Mouse (Mus musculus): ENCODE data around the gene Agpat3. TPM values are rescaled to one million over a fixed set of nuclear protein-coding genes. Genes with fewer than 3 reads are reported as not detected.

The Agpat3 gene
- total and polyA plus RNA-seq, 3 experiments, result 0.07 TPM; not detected in 2

DNA sequence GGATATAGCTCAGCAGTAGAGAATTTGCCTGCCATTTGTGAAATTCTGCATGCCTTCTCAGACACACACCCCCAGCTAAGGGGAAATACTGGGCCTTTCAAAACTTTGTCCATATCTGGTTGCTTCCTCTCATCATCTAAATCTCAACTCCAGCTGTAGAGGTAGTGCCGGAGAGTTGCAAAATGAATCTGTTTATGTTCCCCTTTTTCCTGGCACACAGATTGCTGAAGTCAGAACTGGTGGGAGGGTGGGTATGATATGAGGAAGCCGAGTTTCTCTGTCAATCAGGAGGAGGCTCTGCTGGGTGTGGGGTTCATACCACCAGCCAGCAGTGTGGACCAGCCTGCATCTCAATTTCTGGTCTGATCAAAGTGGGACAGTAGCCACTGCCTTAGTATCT, 11.8 kb upstream of the Agpat3 start:
- Histone ChIP-seq H3K4me3 (ENCODE audit: control insufficient read depth in 1 of 2, insufficient read depth in 1 of 2, low read depth in 2 of 2, low read length in 2 of 2) (no peak overlapping the region), H3K9ac (ENCODE audit: control insufficient read depth, low read depth, low read length, poor library complexity, severe bottlenecking) (no peak overlapping the region), H3K79me2 (ENCODE audit: control insufficient read depth, insufficient read depth, low read length, poor library complexity) (no peaks in the 10 kb centered on the region), H3K9me3 (replicated peaks; ENCODE audit: insufficient read depth, low read length) (no peaks in the 10 kb centered on the region), H3K36me3 (ENCODE audit: control insufficient read depth in 1 of 2, insufficient read depth in 2 of 2, low read length in 2 of 2) (peaks cover 0 to 15% of the 10 kb centered on the region in 2 experiments; a peak in 2 of 4 replicates), H3K4me1 (ENCODE audit: control insufficient read depth in 1 of 2, insufficient read depth in 2 of 2, low read length in 2 of 2) (peaks cover 10 to 22% of the 10 kb centered on the region in 2 experiments), H3K27ac (ENCODE audit: control insufficient read depth, low read depth, low read length) (no peak overlapping the region), H3K27me3 (ENCODE audit: control insufficient read depth in 1 of 2, insufficient read depth in 2 of 2, low read length in 2 of 2) (peaks cover 3 to 11% of the 10 kb centered on the region in 2 experiments; a peak in 3 of 4 replicates)
- peak; percentile 85 for DNase-seq (ENCODE audit: low read depth, low spot score)
- TF ChIP-seq NELFE (IDR thresholded peaks at IDR 0.05; ENCODE audit: low read depth, low read length), result no peak
- TF ChIP-seq MAZ (IDR thresholded peaks at IDR 0.05; ENCODE audit: low read depth, low read length), result 0 out of 2 replicates have a peak, but pooled peaks have one; percentile 66
- peak; percentile 70; the same call in 1 of the 2 replicates for TF ChIP-seq BHLHE40 (IDR thresholded peaks at IDR 0.05; ENCODE audit: borderline replicate concordance, low read depth, low read length)
- no peak for TF ChIP-seq E2F4 (IDR thresholded peaks at IDR 0.05; ENCODE audit: borderline replicate concordance, low read depth, low read length)
- TF ChIP-seq NRF1 (IDR thresholded peaks at IDR 0.05; ENCODE audit: insufficient read depth, low read depth, low read length, poor library complexity, severe bottlenecking), result no peak
- 0 out of 2 replicates have a peak, but pooled peaks have one; percentile 24 for TF ChIP-seq MYC (IDR thresholded peaks at IDR 0.05; ENCODE audit: low read depth, low read length)
- no peak for TF ChIP-seq JUND (IDR thresholded peaks at IDR 0.05; ENCODE audit: low read depth, low read length)
- peak; percentile 71 for TF ChIP-seq SIN3A (IDR thresholded peaks at IDR 0.05; ENCODE audit: low read length)
- TF ChIP-seq POLR2AphosphoS2 (IDR thresholded peaks at IDR 0.05; ENCODE audit: low read length), result no peak
- no peak for TF ChIP-seq GABPA (IDR thresholded peaks at IDR 0.05; ENCODE audit: low read depth, low read length)
- TF ChIP-seq RCOR1 (IDR thresholded peaks at IDR 0.05; ENCODE audit: low read depth, low read length), result peak; percentile 100
- no peak for TF ChIP-seq POLR2AphosphoS5 (IDR thresholded peaks at IDR 0.05; ENCODE audit: borderline replicate concordance, low read depth, low read length)
- no peak for TF ChIP-seq USF2 (IDR thresholded peaks at IDR 0.05; ENCODE audit: borderline replicate concordance in 1 of 2, insufficient read depth in 1 of 2, low read depth in 1 of 2, low read length in 2 of 2)
- no peak for TF ChIP-seq TBP (IDR thresholded peaks at IDR 0.05; ENCODE audit: low read depth, low read length)
- no peak for TF ChIP-seq ZNF384 (IDR thresholded peaks at IDR 0.05; ENCODE audit: low read depth, low read length)
- no peak for TF ChIP-seq USF1 (IDR thresholded peaks at IDR 0.05; ENCODE audit: low read depth, low read length)
- TF ChIP-seq MAFK (IDR thresholded peaks at IDR 0.05; ENCODE audit: borderline replicate concordance, low read depth, low read length), result 0 out of 2 replicates have a peak, but pooled peaks have one; percentile 25
- no peak for TF ChIP-seq MEF2A (IDR thresholded peaks at IDR 0.05; ENCODE audit: extremely low read depth, insufficient replicate concordance, low read depth, low read length, poor library complexity, severe bottlenecking)
- TF ChIP-seq ELF1 (IDR thresholded peaks at IDR 0.05; ENCODE audit: low read depth, low read length), result 0 out of 2 replicates have a peak, but pooled peaks have one; percentile 7
- TF ChIP-seq EP300 (IDR thresholded peaks at IDR 0.05; ENCODE audit: low read depth in 1 of 2, low read length in 2 of 2), result peak; percentile 40 to 79; a peak in 3 of 4 replicates
- no peak for TF ChIP-seq KAT2A (conservative IDR thresholded peaks at IDR 0.05; ENCODE audit: low read depth, low read length)
- no peak for TF ChIP-seq CHD2 (IDR thresholded peaks at IDR 0.05; ENCODE audit: low read length)
- TF ChIP-seq CTCF (IDR thresholded peaks at IDR 0.05 in 2 of 3, conservative IDR thresholded peaks at IDR 0.05 in 1 of 3; ENCODE audit: control insufficient read depth in 1 of 3, insufficient read depth in 1 of 3, low read depth in 2 of 3, low read length in 3 of 3, poor library complexity in 1 of 3, severe bottlenecking in 1 of 3), result no peak
- peak; percentile 91 for TF ChIP-seq MXI1 (IDR thresholded peaks at IDR 0.05; ENCODE audit: low read depth, low read length)
- TF ChIP-seq RAD21 (IDR thresholded peaks at IDR 0.05; ENCODE audit: low read depth, low read length), result no peak
- peak; percentile 69 for TF ChIP-seq GATA1 (IDR thresholded peaks at IDR 0.05; ENCODE audit: low read depth, low read length)
- peak; percentile 84 for TF ChIP-seq TCF12 (IDR thresholded peaks at IDR 0.05; ENCODE audit: low read depth, low read length)
- TF ChIP-seq ZMIZ1 (IDR thresholded peaks at IDR 0.05; ENCODE audit: low read depth, low read length), result no peak
- TF ChIP-seq UBTF (IDR thresholded peaks at IDR 0.05; ENCODE audit: borderline replicate concordance, insufficient read depth, low read depth, low read length), result no peak
- no peak for TF ChIP-seq HCFC1 (IDR thresholded peaks at IDR 0.05; ENCODE audit: low read depth, low read length)
- no peak for TF ChIP-seq POLR2A (IDR thresholded peaks at IDR 0.05; ENCODE audit: control insufficient read depth in 1 of 2, insufficient read depth in 1 of 2, low read depth in 1 of 2, low read length in 2 of 2, poor library complexity in 1 of 2)
- TF ChIP-seq SMC3 (IDR thresholded peaks at IDR 0.05; ENCODE audit: low read depth, low read length), result no peak
- peak; percentile 69; the same call in 1 of the 2 replicates for TF ChIP-seq MAX (IDR thresholded peaks at IDR 0.05; ENCODE audit: low read length)
- peak; percentile 91 for TF ChIP-seq ETS1 (IDR thresholded peaks at IDR 0.05; ENCODE audit: low read depth, low read length)
- no peak; the same call in 1 of the 2 replicates for TF ChIP-seq TAL1 (IDR thresholded peaks at IDR 0.05; ENCODE audit: low read length)
- TF ChIP-seq ZC3H11A (IDR thresholded peaks at IDR 0.05; ENCODE audit: low read depth, low read length), result no peak
- TF ChIP-seq ZKSCAN1 (IDR thresholded peaks at IDR 0.05; ENCODE audit: low read depth, low read length), result no peak

All from MEL (cell line).